Mouse (Mus musculus) testis, adult 2 months (tissue): ENCODE measurements at regions not wholly inside any gene's neighbourhood (a gene's known extent, or its start where the extent isn't known, plus 50 kb on each side); places are given as distances from the start of the nearest gene placed in this dataset.

Experiments
- CTCF ChIP-seq: fragments of 200-500 bp; IDR thresholded peaks from 2 replicates; pipeline ENCODE4 v1.5.1; 2012; ENCODE audit warnings: low read depth, mild to moderate bottlenecking, inconsistent platforms, low read length, moderate library complexity; ENCODE audit not compliant: control insufficient read depth, insufficient read depth, insufficient replicate concordance
- POLR2A ChIP-seq: fragments of 200-500 bp; IDR thresholded peaks from 2 replicates; pipeline ENCODE4 v1.6.1; 2012; ENCODE audit warnings: low read depth, mild to moderate bottlenecking, inconsistent platforms, low read length, moderate library complexity; ENCODE audit not compliant: control insufficient read depth

DNA sequence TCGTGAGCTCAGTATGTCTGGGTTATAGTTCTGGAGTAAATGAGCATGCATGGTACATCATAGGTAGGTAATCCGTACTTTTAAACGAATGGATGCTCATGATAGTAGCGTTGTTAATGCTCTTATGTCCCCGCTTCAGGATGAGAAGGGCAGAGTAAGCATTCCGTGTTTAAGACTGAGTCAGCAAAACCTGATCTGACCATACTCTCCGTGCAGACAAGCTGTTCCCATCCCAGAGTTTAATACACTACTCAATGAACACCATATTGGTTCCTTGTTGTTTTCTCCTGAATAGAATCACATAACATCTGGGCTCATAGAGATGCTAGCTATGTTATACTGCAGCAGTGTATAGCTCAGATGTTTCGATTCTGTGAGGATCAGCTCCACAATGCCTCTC is 606.7 kb downstream of the Tmem182 start:
- no peak for TF ChIP-seq CTCF
- no peak for TF ChIP-seq POLR2A
